Mouse (Mus musculus): ENCODE measurements around the gene Eif5a. TPM values are rescaled to one million over a fixed set of nuclear protein-coding genes. Genes with fewer than 3 reads are reported as not detected.
"Not testable (repeated sequence)": the region's sequence is repeated elsewhere in the genome, so short reads cannot be mapped to it uniquely, and the experiment has no call there.

Gene Eif5a
- polyA plus RNA-seq, 1 experiment: 764 TPM

- Histone ChIP-seq H3K27ac (ENCODE audit: insufficient read depth, low read length) (no peak overlapping the region), H3K4me3 (ENCODE audit: insufficient read depth, low read length) (no peak overlapping the region), H3K4me1 (ENCODE audit: control insufficient read depth, insufficient read depth, low read length) (no peaks in the 10 kb centered on the region)
- TF ChIP-seq CTCF (IDR thresholded peaks at IDR 0.05; ENCODE audit: borderline replicate concordance, insufficient read depth, low read length): no peak
- TF ChIP-seq POLR2A (IDR thresholded peaks at IDR 0.05; ENCODE audit: low read depth, low read length): no peak
Measured at GRCm38 (mm10) chr11:69929712-69930111, 8.0 kb upstream of the Eif5a start.

DNA sequence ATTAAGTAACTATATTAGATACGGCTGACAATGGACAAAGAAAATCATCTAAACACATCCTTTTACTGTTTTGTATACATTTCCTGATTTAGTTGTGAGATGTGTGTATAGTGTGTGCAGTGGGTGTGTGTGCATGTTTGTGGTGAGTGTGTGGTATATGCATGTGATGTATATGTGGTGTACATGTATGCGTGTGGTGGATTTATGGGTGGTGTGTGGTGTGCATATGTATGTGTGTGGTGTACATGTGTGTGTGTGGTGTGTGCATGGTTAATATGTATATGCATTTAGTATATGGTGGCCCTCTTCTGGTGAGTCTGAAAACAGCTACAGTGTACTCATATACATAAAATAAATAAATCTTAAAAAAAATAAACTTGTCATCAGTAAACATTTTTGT is 5.7 kb upstream of the Eif5a start:
- Histone ChIP-seq H3K4me3 (ENCODE audit: insufficient read depth, low read length) (no peak overlapping the region), H3K27ac (ENCODE audit: insufficient read depth, low read length) (no peak overlapping the region), H3K4me1 (ENCODE audit: control insufficient read depth, insufficient read depth, low read length) (no peaks in the 10 kb centered on the region; the same call in 1 of the 2 replicates)
- TF ChIP-seq POLR2A (IDR thresholded peaks at IDR 0.05; ENCODE audit: low read depth, low read length) (no peak), CTCF (IDR thresholded peaks at IDR 0.05; ENCODE audit: borderline replicate concordance, insufficient read depth, low read length) (no peak)

GRCm38 (mm10) chr11:69922796-69923195 is 1.0 kb upstream of the Eif5a start:
- no peak overlapping the region for H3K27ac ChIP-seq (ENCODE audit: insufficient read depth, low read length)
- peaks cover 9% of the 10 kb centered on the region for H3K4me1 ChIP-seq (ENCODE audit: control insufficient read depth, insufficient read depth, low read length)
- TF ChIP-seq POLR2A (IDR thresholded peaks at IDR 0.05; ENCODE audit: low read depth, low read length) (no peak), CTCF (IDR thresholded peaks at IDR 0.05; ENCODE audit: borderline replicate concordance, insufficient read depth, low read length) (no peak)
- H3K4me3 ChIP-seq (ENCODE audit: insufficient read depth, low read length): no peak overlapping the region

DNA sequence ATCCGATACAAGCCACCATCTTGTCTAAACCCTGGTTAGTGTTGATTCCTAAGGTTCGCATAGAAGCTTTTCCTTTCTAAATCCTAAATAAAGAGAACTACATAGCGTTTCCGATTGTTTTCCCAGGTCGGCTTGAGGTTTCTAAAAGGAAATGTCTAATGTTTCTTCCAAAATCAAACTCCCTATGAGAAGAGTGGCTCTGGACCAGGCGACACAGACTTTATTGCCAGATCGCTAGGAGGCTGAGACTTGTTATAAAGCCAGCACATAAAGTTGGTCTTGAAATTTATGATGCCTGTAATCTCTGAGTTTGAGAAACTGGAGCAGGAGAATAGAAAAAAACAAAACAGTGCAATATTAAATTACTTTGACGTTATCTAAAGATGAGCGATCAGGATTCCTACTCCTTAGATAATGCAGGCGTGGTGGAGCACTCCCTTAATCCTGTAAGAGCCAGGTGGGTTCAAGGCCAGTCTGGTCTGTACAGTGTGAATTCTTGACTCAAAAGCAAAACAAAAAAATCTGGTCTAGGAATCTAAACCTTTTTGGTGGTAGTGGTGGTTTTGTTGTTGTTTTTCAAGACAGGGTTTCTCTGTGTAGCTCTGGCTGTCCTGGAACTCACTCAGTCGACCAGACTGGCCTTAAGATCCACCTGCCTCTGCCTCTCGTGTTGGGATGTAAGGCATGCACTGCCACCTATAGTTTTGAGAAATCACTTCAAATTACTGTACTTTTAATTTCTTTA is 426 bp upstream of the Eif5a start:
- H3K27ac ChIP-seq (ENCODE audit: insufficient read depth, low read length): peak overlapping the region; percentile 94
- peak overlapping the region; percentile 76 for H3K4me3 ChIP-seq (ENCODE audit: insufficient read depth, low read length)
- peaks cover 9% of the 10 kb centered on the region for H3K4me1 ChIP-seq (ENCODE audit: control insufficient read depth, insufficient read depth, low read length)
- TF ChIP-seq CTCF (IDR thresholded peaks at IDR 0.05; ENCODE audit: borderline replicate concordance, insufficient read depth, low read length) (no peak), POLR2A (IDR thresholded peaks at IDR 0.05; ENCODE audit: low read depth, low read length) (no peak; the same call in 1 of the 2 replicates)

DNA sequence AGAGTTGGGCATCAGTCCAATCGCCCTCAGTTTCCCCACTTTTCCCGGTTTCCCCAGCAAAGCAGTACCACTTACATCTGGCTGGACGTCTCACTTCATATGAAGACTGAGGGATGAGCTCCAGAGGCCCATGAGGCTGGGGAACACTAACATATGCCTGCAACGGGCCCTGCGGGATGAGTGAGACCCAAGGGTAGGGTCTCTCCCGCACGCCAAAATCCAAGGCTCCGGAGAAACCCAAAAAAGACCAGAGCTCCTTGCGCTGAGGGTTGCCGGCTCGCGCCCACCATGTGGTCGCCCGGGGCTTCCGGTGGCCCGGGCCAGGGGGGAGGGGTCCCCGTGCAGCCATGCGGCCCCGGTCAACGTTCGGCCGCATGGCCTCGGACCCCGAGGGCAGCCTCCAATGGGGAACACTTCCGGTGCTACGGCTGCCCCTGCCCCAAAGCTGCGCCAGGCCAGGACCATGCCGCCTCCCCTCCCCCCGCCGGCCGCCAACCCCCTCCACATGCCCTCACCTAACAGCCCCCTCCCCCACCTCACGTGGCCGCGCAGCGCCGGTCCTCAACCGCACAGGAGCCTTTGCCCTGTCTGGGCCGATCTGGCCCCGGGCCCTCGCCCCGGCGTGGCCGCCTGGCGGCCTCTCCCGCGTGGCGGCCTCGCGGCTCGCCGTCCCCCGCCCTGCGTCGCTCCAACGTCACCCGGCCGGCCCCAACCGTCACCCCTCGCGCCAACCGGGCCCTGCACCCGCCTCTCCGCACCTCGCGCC is 1.3 kb downstream of the Eif5a start:
- H3K4me3 ChIP-seq (ENCODE audit: insufficient read depth, low read length): peak overlapping the region; percentile 97
- no peak for TF ChIP-seq CTCF (IDR thresholded peaks at IDR 0.05; ENCODE audit: borderline replicate concordance, insufficient read depth, low read length)
- no peak; the same call in 1 of the 2 replicates for TF ChIP-seq POLR2A (IDR thresholded peaks at IDR 0.05; ENCODE audit: low read depth, low read length)
- H3K4me1 ChIP-seq (ENCODE audit: control insufficient read depth, insufficient read depth, low read length): peaks cover 14% of the 10 kb centered on the region
- H3K27ac ChIP-seq (ENCODE audit: insufficient read depth, low read length): peak overlapping the region; percentile 90

- Histone ChIP-seq H3K27ac (ENCODE audit: insufficient read depth, low read length) (peak overlapping the region; percentile 90), H3K4me1 (ENCODE audit: control insufficient read depth, insufficient read depth, low read length) (peaks cover 18% of the 10 kb centered on the region), H3K4me3 (ENCODE audit: insufficient read depth, low read length) (peak overlapping the region; percentile 97)
- TF ChIP-seq POLR2A (IDR thresholded peaks at IDR 0.05; ENCODE audit: low read depth, low read length): 0 out of 2 replicates have a peak, but pooled peaks have one; percentile 49
- TF ChIP-seq CTCF (IDR thresholded peaks at IDR 0.05; ENCODE audit: borderline replicate concordance, insufficient read depth, low read length): no peak
Measured at GRCm38 (mm10) chr11:69919661-69920265, 2.0 kb downstream of the Eif5a start.

- Histone ChIP-seq H3K4me1 (ENCODE audit: control insufficient read depth, insufficient read depth, low read length) (peaks cover 19% of the 10 kb centered on the region), H3K27ac (ENCODE audit: insufficient read depth, low read length) (no peak overlapping the region), H3K4me3 (ENCODE audit: insufficient read depth, low read length) (peak overlapping the region; percentile 97)
- TF ChIP-seq CTCF (IDR thresholded peaks at IDR 0.05; ENCODE audit: borderline replicate concordance, insufficient read depth, low read length) (no peak), POLR2A (IDR thresholded peaks at IDR 0.05; ENCODE audit: low read depth, low read length) (no peak)
Measured at GRCm38 (mm10) chr11:69919053-69919452, 2.7 kb downstream of the Eif5a start.

GRCm38 (mm10) chr11:69918118-69918517 is 3.6 kb downstream of the Eif5a start:
- Histone ChIP-seq H3K4me3 (ENCODE audit: insufficient read depth, low read length) (no peak overlapping the region), H3K4me1 (ENCODE audit: control insufficient read depth, insufficient read depth, low read length) (peaks cover 19% of the 10 kb centered on the region), H3K27ac (ENCODE audit: insufficient read depth, low read length) (no peak overlapping the region)

GRCm38 (mm10) chr11:69917379-69917948 is 4.3 kb downstream of the Eif5a start:
- no peak overlapping the region for H3K4me3 ChIP-seq (ENCODE audit: insufficient read depth, low read length)
- peaks cover 19% of the 10 kb centered on the region for H3K4me1 ChIP-seq (ENCODE audit: control insufficient read depth, insufficient read depth, low read length)
- H3K27ac ChIP-seq (ENCODE audit: insufficient read depth, low read length): no peak overlapping the region
- TF ChIP-seq POLR2A (IDR thresholded peaks at IDR 0.05; ENCODE audit: low read depth, low read length) (no peak), CTCF (IDR thresholded peaks at IDR 0.05; ENCODE audit: borderline replicate concordance, insufficient read depth, low read length) (no peak)

More at GRCm38 (mm10) chr11:69918118-69918517, 3.6 kb downstream of the Eif5a start:
- TF ChIP-seq POLR2A (IDR thresholded peaks at IDR 0.05; ENCODE audit: low read depth, low read length): no peak
- no peak for TF ChIP-seq CTCF (IDR thresholded peaks at IDR 0.05; ENCODE audit: borderline replicate concordance, insufficient read depth, low read length)

DNA sequence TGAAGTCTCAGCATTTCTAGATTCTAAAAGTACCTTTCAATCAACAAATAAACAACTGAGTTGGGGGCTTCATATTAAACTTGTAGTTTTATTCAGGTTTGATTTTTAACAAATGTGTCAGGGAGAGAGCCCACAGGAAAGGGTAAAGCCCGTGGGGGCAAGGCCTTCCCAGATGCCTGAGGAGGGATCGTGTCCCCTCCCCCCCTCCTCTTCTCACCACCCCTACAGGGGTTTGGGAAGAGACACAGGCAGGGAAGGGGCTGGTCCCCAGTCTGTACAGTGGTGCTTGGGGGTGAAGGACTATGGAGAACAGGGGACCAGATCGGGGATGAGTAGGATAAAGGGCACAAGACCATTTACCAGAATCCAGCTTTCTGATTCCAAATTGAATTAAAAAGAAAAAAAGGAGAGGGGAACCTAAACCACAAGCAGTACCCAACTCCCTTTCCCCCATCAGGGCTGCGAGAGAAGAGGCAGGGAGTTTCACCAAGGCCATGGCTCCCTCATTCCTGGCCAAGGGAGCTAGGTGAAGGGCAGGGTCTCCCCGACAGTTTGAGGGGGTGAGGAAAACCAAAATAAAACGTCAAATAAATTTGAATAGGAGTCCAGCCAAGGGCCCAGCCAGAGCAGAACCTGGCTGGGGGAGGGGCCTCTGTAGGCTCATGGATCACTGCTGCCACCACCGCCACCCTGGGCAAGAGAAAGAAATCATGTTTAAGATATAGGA is 4.9 kb downstream of the Eif5a start:
- H3K4me1 ChIP-seq (ENCODE audit: control insufficient read depth, insufficient read depth, low read length): peaks cover 19% of the 10 kb centered on the region
- not testable (repeated sequence) for H3K4me3 ChIP-seq (ENCODE audit: insufficient read depth, low read length); H3K27ac ChIP-seq (ENCODE audit: insufficient read depth, low read length)
